Mouse (Mus musculus) heart, adult 2 months (tissue): Measurements from ENCODE around the gene Aunip. TPM values are rescaled to one million over a fixed set of nuclear protein-coding genes. Genes with fewer than 3 reads are reported as not detected.
A peak's percentile ranks its signal among the peaks of the same experiment; 100 is the strongest.

Source experiments
- DNase-seq, 2 experiments: peaks; one replicate each; pipeline ENCODE4 v3.0.0; 2021
- H3K27ac ChIP-seq: fragments of 200-600 bp; 2 replicates; pipeline ENCODE4 v1.8.1; 2022
- H3K27me3 ChIP-seq: fragments of 200-500 bp; 2 replicates; pipeline ENCODE4 v1.6.1; 2012; ENCODE audit warnings: mild to moderate bottlenecking, low read length, inconsistent platforms, mixed read lengths; ENCODE audit not compliant: control insufficient read depth, insufficient read depth
- H3K36me3 ChIP-seq: fragments of 200-500 bp; 2 replicates; pipeline ENCODE4 v1.6.1; 2012; ENCODE audit warnings: low read length, inconsistent platforms; ENCODE audit not compliant: control insufficient read depth, insufficient read depth
- H3K4me1 ChIP-seq: fragments of 200-500 bp; 2 replicates; pipeline ENCODE4 v1.6.1; 2011; ENCODE audit warnings: low read length; ENCODE audit not compliant: control insufficient read depth, insufficient read depth
- H3K4me3 ChIP-seq: fragments of 200-600 bp; 2 replicates; pipeline ENCODE4 v1.8.1; 2022
- H3K79me2 ChIP-seq: fragments of 200-500 bp; replicated peaks from 2 replicates; pipeline ENCODE4 v1.6.1; 2012; ENCODE audit warnings: mild to moderate bottlenecking, inconsistent platforms, low read length, moderate library complexity, mixed read lengths; ENCODE audit not compliant: control insufficient read depth, insufficient read depth
- H3K9ac ChIP-seq: fragments of 200-500 bp; 2 replicates; pipeline ENCODE4 v1.6.1; 2012; ENCODE audit warnings: low read depth, mild to moderate bottlenecking, control low read depth, inconsistent platforms, low read length, mixed read lengths
- CTCF ChIP-seq: fragments of 200-600 bp; IDR thresholded peaks from 2 replicates; pipeline ENCODE4 v1.8.1; 2022; ENCODE audit warnings: antibody characterized with exemption, mild to moderate bottlenecking, moderate library complexity
- EP300 ChIP-seq: fragments of 200-500 bp; IDR thresholded peaks from 2 replicates; pipeline ENCODE4 v1.6.1; 2011; ENCODE audit warnings: low read depth, low read length, control low read depth; ENCODE audit not compliant: insufficient read depth
- POLR2A ChIP-seq: fragments of 200-500 bp; IDR thresholded peaks from 2 replicates; pipeline ENCODE4 v1.6.1; 2011; ENCODE audit warnings: mild to moderate bottlenecking, low read depth, low read length, control low read depth; ENCODE audit not compliant: insufficient read depth
- WGBS: fragments of 180-500 bp; shearing (Covaris S2); methylation state at CpG from one replicate; pipeline ENCODE4 v1.1.7; 2018; 5-methylcytosine and 5-hydroxymethylcytosine counted together
- intact Hi-C: fragments of 180-260 bp; cut with DNase I; formaldehyde crosslinking; loops from one replicate; pipeline ENCODE4 v1.15.1; 2025
- polyA plus RNA-seq: library from polyadenylated mRNA; depleted of rRNA; stranded (reverse); fragments of >200 nt; gene quantifications from 2 replicates; pipeline ENCODE4 v1.2.3, GENCODE M21; 2012
- total RNA-seq, 2 experiments: library from RNA; stranded (reverse); gene quantifications; 2 replicates each; pipeline ENCODE4 v1.2.3; 2021

Gene Aunip
- total and polyA plus RNA-seq, 3 experiments = 0.18 TPM; not detected in 1

GRCm38 (mm10) chr4:134555956-134556580, 45.3 kb downstream of the Aunip start:
- Histone ChIP-seq H3K4me3 (no peak overlapping the region), H3K27me3 (no peaks in the 10 kb centered on the region), H3K27ac (no peak overlapping the region), H3K36me3 (no peaks in the 10 kb centered on the region), H3K4me1 (peaks cover 5% of the 10 kb centered on the region), H3K9ac (no peak overlapping the region), H3K79me2 (no peaks in the 10 kb centered on the region)
- no peak for DNase-seq
- TF ChIP-seq CTCF (peak; percentile 54), POLR2A (no peak)
- intact Hi-C loops = no loop called here
- WGBS = 69% methylated on average over 8 of the region's 8 CpGs

- intact Hi-C loops = no loop called here
- DNase-seq = peak in 1 of 2 experiments; percentile 53
- no peak for TF ChIP-seq POLR2A
- no peak for TF ChIP-seq EP300
- Histone ChIP-seq H3K27me3 (no peaks in the 10 kb centered on the region), H3K27ac (peak overlapping the region; percentile 26), H3K4me1 (peaks cover 4% of the 10 kb centered on the region), H3K9ac (no peak overlapping the region), H3K79me2 (no peaks in the 10 kb centered on the region), H3K4me3 (no peak overlapping the region), H3K36me3 (no peaks in the 10 kb centered on the region)
- 28% methylated on average over 16 of the region's 16 CpGs for WGBS
Measured at GRCm38 (mm10) chr4:134557626-134558249, 46.9 kb downstream of the Aunip start.

- no peak for TF ChIP-seq CTCF
- TF ChIP-seq POLR2A = no peak
- TF ChIP-seq EP300 = no peak
- Histone ChIP-seq H3K79me2 (no peaks in the 10 kb centered on the region), H3K4me1 (peaks cover 4% of the 10 kb centered on the region), H3K27me3 (no peaks in the 10 kb centered on the region), H3K9ac (no peak overlapping the region), H3K36me3 (no peaks in the 10 kb centered on the region), H3K27ac (no peak overlapping the region; the same call in 1 of the 2 replicates), H3K4me3 (no peak overlapping the region)
- DNase-seq = no peak
- 38% methylated on average over 9 of the region's 9 CpGs for WGBS
- intact Hi-C loops = no loop called here
Measured at GRCm38 (mm10) chr4:134558570-134559113, 47.8 kb downstream of the Aunip start.

- Histone ChIP-seq H3K79me2 (no peaks in the 10 kb centered on the region), H3K4me1 (peaks cover 4% of the 10 kb centered on the region), H3K9ac (no peak overlapping the region), H3K27ac (no peak overlapping the region), H3K4me3 (no peak overlapping the region), H3K27me3 (no peaks in the 10 kb centered on the region), H3K36me3 (no peaks in the 10 kb centered on the region)
- whole genome bisulfite sequencing = 70% methylated on average over 7 of the region's 7 CpGs
- TF ChIP-seq POLR2A = no peak
- no peak for TF ChIP-seq CTCF
- TF ChIP-seq EP300 = no peak
- intact Hi-C loops = no loop called here
- DNase-seq = no peak
Measured at GRCm38 (mm10) chr4:134559154-134559553, 48.4 kb downstream of the Aunip start.

GRCm38 (mm10) chr4:134560699-134561098, 49.9 kb downstream of the Aunip start:
- H3K36me3 ChIP-seq = no peaks in the 10 kb centered on the region
- H3K4me3 ChIP-seq = no peak overlapping the region
- peaks cover 4% of the 10 kb centered on the region for H3K4me1 ChIP-seq
- WGBS = 90% methylated on average over 8 of the region's 8 CpGs
- H3K27me3 ChIP-seq = no peaks in the 10 kb centered on the region
- DNase-seq = no peak
- intact Hi-C loops = no loop called here
- H3K9ac ChIP-seq = no peak overlapping the region
- H3K79me2 ChIP-seq = no peaks in the 10 kb centered on the region
- TF ChIP-seq CTCF = no peak
- TF ChIP-seq POLR2A = no peak
- TF ChIP-seq EP300 = no peak
- no peak overlapping the region for H3K27ac ChIP-seq

GRCm38 (mm10) chr4:134562014-134562413, 51.2 kb downstream of the Aunip start:
- H3K27ac ChIP-seq = no peak overlapping the region
- DNase-seq = no peak
- H3K36me3 ChIP-seq = no peaks in the 10 kb centered on the region
- intact Hi-C loops = no loop called here
- H3K4me3 ChIP-seq = no peak overlapping the region
- no peaks in the 10 kb centered on the region for H3K79me2 ChIP-seq
- no peak for TF ChIP-seq CTCF
- TF ChIP-seq POLR2A = no peak
- no peak for TF ChIP-seq EP300
- no peak overlapping the region for H3K9ac ChIP-seq
- H3K27me3 ChIP-seq = no peaks in the 10 kb centered on the region
- 82% methylated on average over 2 of the region's 2 CpGs for WGBS
- H3K4me1 ChIP-seq = peaks cover 3% of the 10 kb centered on the region
